ENCODE assay signal across 9 mouse cellular contexts in the genomic region with DNA sequence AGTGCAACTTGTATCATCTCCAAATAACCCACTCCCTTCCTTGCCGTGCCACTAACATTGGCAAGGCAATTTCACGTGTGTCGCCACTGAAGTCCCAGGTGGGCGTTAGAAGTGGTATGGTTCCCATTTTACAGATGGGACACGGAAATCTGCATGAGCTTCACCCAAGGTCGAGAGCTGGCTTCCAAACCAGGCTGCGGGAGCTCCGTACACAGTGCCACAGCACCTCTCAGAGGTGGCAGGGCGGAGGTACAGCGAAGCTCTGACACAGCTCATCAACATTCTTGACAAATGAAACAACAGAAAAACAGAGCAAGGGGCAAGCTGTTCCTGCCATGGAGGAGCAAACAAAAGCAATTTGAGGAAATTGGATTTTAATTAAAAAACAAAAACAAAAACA.
DNase-seq lines count a peak whose midpoint lies in the region; ATAC-seq and TF ChIP-seq lines count a peak whose summit lies in the region.
"Had no signal": no experiment of that assay in that cellular context is flagged by ENCODE, and none has a peak within 500 bp of the region (broad histone marks: within the 10 kb centered on the region; RNA-seq: fewer than 3 reads in every experiment).

No protein-coding gene starts in this region.

- 38% methylated on average over 10 of the region's 10 CpGs for WGBS in heart, embryonic 10.5 days

- no peak for ATAC-seq in inflammation-experienced regulatory T-cells, adult 6 months

- H3K36me3 ChIP-seq in heart, embryonic 10.5 days: no peaks in the 10 kb centered on the region
- no peaks in the 10 kb centered on the region for H3K36me3 ChIP-seq in testis, adult 2 months (ENCODE audit: control insufficient read depth, insufficient read depth, low read length)
- H3K36me3 ChIP-seq: liver, embryonic 13.5 days had no signal

- no peak overlapping the region for H3K27ac ChIP-seq in heart, embryonic 10.5 days
- H3K27ac ChIP-seq in testis, adult 2 months (ENCODE audit: control insufficient read depth, insufficient read depth, low read depth, low read length): no peak overlapping the region
- H3K27ac ChIP-seq: liver, embryonic 13.5 days had no signal

- TF ChIP-seq POLR2A in testis, adult 2 months (IDR thresholded peaks at IDR 0.05; ENCODE audit: control insufficient read depth, low read depth, low read length): no peak

- no peaks in the 10 kb centered on the region for H3K4me1 ChIP-seq in heart, embryonic 10.5 days
- H3K4me1 ChIP-seq in testis, adult 2 months (ENCODE audit: control insufficient read depth, insufficient read depth, low read length): peaks cover 2% of the 10 kb centered on the region; the same call in 1 of the 2 replicates
- H3K4me1 ChIP-seq: liver, embryonic 13.5 days had no signal

- no peak overlapping the region for H3K4me3 ChIP-seq in heart, embryonic 10.5 days
- H3K4me3 ChIP-seq in testis, adult 2 months (ENCODE audit: control insufficient read depth, low read depth, low read length): no peak overlapping the region
- H3K4me3 ChIP-seq: liver, embryonic 13.5 days had no signal

- DNase-seq in heart, adult 11 months: peak; percentile 85
- DNase-seq in heart, embryonic 10.5 days (ENCODE audit: low spot score): no peak
- DNase-seq in testis, postnatal 10 days (ENCODE audit: low spot score): no peak
- peak; percentile 61 for DNase-seq in embryo, embryonic 11 days
- peak; percentile 2 to 50 for DNase-seq in kidney, postnatal 36 days
- DNase-seq in retina, embryonic 14.5 days (ENCODE audit: low spot score): peak; percentile 52
- DNase-seq: liver, embryonic 13.5 days had no signal

- H3K9me3 ChIP-seq in heart, embryonic 10.5 days: no peaks in the 10 kb centered on the region
- H3K9me3 ChIP-seq: liver, embryonic 13.5 days had no signal

- TF ChIP-seq CTCF in testis, adult 2 months (IDR thresholded peaks at IDR 0.05; ENCODE audit: control insufficient read depth, insufficient read depth, insufficient replicate concordance, low read depth, low read length): peak; percentile 59; the same call in 1 of the 2 replicates

- no peaks in the 10 kb centered on the region for H3K27me3 ChIP-seq in heart, embryonic 10.5 days (ENCODE audit: insufficient read depth, poor library complexity, severe bottlenecking)
- H3K27me3 ChIP-seq in testis, adult 2 months (ENCODE audit: control insufficient read depth, insufficient read depth, low read length): no peaks in the 10 kb centered on the region
- H3K27me3 ChIP-seq: liver, embryonic 13.5 days had no signal

Comparison
In these comparisons a context has a peak if more than half of its experiments do, and no peak if none do; other contexts are left out.
1. DNase-seq: peak in heart, adult 11 months (single experiment), embryo, embryonic 11 days (single experiment), kidney, postnatal 36 days (2 of 2) and retina, embryonic 14.5 days (single experiment); none in heart, embryonic 10.5 days (single experiment) and testis, postnatal 10 days (single experiment).